Mouse (Mus musculus) monocyte, adult 2 months (primary cell): Measurements from ENCODE around the gene Slc41a2.

Experiments used
- DNase-seq, 2 experiments: peaks; one replicate each; pipeline ENCODE4 v3.0.0; 2022; ENCODE audit warnings: low spot score in 2 of 2, low read depth in 1 of 2

Gene Slc41a2

DNA sequence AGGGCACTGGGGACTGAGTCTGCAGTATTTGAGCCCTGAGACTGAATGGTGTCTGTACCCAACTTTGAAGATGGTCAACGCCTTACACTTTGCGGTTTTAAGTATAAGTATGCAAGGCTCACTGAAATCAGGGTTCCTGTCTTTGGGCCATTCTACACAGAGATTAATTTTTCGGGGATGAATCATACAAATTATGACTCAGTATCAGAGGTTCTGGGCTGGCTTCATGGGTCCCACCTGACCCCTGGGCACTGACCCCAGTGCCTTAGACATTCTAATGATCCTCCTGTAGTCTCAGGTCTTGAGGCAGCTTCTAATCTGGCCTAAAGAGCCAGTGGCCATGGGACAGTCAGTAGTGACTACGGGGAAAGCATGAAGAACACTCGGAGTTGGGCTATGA, 148.6 kb downstream of the Slc41a2 start:
- DNase-seq = no peak

DNA sequence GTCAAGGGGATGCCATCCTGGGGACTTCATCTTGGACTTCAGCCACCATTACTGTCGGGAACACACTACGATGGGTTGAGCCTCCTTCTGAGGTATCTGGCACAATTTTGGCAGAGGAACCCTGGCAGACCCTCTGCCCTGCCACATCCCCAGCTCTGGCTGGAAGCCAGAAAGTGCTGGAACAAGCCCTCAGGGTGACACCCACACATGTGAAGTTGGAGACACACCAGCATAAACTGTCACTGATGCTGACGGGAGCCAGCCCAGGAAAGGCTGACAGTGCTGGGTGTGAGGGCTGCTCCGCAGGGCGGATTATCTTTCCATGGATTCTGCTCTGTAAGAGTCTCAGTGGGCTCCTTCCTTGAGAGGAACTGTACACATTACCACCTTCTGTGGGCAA, 150.7 kb downstream of the Slc41a2 start:
- no peak for DNase-seq

DNA sequence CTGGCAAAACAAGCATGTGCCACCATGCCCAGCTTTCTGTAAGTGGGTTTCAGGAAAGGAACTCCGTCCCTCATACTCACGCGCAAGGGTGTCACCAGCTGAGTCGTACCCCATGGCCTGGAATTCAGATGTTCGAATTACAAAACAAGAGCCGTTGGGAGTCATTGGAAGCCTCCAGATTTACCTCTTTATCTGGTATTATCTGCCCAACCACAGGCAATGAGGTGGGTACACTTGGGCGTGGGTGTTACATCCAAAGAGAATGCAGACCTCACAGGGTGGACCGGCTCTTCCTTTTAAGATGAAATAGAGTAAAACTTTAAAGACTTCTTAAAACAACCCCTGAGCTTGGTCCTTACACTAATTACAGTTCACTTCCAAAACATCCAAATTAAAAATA, 151.5 kb downstream of the Slc41a2 start:
- no peak for DNase-seq

DNA sequence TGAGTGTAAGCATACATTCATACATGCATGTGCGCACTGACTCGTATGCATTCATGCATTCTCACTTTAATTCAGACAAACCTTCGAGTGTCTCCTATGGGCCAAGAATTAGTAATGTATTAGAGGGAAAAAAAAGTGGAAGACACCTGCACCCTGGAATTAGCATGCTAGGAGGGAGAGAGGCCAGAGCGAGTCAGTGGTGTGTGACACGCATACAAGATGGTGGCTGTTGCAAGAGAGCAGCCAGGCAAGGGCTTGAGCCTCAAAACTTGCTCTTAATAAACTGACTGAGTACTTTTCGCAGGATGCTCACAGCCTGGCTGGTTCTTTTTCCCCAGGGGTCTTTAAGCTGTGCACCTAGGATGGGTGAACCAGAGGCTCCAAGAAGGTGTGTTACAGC, 152.6 kb downstream of the Slc41a2 start:
- DNase-seq = no peak

DNA sequence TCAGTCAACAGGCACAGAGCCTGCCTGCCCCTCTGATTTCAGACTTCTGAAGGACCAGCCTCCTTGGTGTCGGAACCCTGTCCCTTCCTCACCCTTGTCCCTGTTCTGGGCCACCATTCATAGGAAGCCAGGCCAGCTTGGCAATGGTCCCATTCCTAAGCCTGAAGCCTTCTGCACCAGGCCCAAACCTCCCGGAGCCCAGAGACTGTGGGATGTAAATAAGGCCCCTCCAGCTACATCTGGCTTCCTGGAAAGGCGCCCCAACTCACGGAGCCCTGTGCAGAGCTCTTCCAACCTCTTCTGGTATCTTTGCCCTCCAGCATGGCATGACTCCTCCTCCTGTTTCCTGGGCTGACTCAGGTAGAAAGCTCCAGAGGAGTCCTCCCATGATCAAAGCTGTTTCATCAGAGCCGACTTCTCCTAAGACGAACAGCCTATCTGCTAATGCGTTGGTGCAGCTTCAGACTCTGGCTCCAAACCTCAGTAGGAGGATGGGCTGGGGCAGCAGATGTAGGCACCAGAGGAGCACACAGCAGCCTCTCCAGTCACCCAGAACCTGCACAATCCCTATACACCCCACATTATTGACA, 153.1 kb downstream of the Slc41a2 start:
- no peak for DNase-seq

DNA sequence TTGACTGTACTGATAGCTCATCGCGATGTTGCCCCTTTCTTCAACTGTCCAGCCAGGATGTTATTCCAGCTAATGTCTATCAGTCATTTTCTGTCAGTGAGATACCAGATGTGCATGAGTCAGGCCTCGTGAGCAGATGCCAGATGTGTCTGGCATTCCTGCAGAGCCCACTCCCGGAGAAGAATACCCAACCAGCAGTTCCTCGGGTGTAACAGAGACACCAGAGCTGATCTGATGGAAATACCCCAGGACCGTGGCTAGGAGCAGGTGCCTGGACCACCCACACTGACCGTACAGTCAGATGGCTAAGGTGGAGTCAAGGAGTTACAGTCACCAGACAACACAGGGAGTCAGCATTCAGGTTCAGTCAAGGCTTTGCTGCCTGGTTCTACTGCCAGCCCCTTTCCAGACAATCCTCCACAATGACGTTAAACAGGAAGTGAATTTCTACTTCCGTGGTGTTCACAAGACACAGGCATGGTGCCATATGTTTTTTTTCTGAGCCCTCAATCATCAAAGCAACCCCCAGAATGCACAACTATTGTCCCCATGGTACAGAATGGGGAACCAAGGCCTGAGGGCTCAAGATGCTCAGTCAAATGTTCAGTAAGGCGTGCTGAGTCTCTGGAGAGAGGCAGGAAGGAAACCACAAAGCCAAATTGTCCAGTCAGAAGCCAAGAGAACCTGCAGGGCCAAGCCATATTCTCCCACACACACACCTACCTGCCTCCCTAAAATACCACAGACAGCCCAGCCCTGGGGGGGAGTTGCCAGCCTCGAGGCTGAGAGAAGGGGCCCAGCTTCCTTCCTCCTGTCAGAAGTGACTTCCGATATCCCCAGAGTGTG, 153.8 kb downstream of the Slc41a2 start:
- no peak for DNase-seq

DNA sequence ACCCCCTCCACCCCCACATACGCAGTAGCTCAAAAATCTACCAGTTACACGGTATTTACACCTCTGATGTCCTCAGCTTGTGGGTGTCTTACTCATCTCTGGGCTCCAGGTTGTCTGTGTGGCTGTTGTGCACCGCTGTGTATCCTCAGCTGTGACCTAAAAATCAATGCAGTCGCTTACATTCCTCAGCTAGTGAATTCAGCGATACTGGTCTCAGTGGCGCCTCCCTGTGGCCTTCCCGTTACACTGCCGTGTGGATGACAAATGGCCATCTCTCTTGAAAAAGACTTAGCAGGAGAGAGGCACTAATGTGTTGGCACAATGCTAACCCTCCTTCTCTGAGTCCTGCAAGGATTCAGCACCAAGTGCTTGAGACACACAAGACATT, 155.1 kb downstream of the Slc41a2 start:
- peak; percentile 27 to 30 for DNase-seq

DNA sequence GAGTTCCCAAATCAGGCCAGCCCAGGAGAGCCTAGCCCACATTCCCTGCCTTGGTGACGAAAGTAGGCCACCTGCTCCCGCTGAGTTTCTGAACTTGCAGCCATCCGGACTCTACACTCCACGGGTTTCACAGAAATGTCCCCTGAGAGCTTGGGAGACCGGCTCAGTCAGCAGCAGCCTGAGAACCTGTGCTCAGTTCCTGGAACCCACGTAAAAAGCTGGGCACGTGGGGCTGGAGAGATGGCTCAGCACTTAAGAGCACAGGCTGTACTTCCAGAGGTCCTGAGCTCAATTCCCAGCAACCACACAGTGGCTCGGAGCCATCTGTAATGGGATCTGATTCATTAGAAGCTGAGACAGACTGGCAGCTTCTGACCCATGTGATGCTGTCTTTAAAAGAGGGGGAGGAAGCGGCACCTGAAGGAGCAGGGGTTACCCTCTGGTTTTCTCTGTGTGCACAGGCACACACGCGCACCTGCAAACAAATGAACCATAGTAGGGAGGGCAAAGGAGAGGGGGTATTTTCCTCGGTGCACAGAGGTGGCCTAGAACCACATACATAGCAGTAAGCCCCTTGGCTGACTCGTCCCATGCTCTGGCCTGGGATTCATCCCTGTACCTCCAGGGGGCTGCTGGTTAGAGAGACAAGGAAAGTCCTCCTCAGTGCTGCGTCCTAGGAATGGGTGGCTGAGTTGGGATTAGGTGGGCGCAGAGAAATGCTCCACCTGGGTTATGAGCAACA, 155.7 kb downstream of the Slc41a2 start:
- no peak for DNase-seq
